ENCODE assay signal across 13 mouse cellular contexts in the genomic region with DNA sequence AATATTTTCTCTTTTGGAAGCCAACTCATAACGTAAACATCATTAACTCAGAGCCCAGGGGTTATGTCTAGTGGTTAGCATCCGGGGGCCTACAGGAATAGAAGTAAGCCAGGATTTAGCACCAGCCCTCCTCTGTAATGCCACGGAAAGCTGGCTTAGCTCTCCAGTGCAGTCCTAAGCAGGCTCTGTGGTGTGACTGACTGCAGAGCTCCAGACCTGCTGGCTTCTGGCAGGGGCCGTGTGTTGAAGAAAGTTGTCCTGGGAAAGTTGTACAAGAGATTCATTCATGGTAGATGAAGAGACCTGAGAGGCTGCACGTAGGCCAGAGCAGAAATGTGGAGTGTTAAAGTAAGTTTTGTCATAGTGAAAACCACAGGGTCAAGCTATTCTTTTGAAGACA. TPM values are rescaled to one million over a fixed set of nuclear protein-coding genes. Genes with fewer than 3 reads are reported as not detected.
A peak's percentile ranks its signal among the peaks of the same experiment; 100 is the strongest.
DNase-seq lines count a peak whose midpoint lies in the region; ATAC-seq and TF ChIP-seq lines count a peak whose summit lies in the region.
"Had no signal": no experiment of that assay in that cellular context is flagged by ENCODE, and none has a peak within 500 bp of the region (broad histone marks: within the 10 kb centered on the region; RNA-seq: fewer than 3 reads in every experiment).

No protein-coding gene starts in this region.

- no peak overlapping the region for H3K4me3 ChIP-seq in forebrain, postnatal 0 days (ENCODE audit: low read depth, low read length)
- H3K4me3 ChIP-seq in forebrain, embryonic 14.5 days (ENCODE audit: low read depth, low read length): no peak overlapping the region
- no peak overlapping the region for H3K4me3 ChIP-seq in limb, embryonic 11.5 days (ENCODE audit: low read depth, low read length)
- H3K4me3 ChIP-seq in limb, embryonic 10.5 days: no peak overlapping the region
- no peak overlapping the region for H3K4me3 ChIP-seq in embryonic facial prominence, embryonic 14.5 days (ENCODE audit: low read depth, low read length)
- no peak overlapping the region for H3K4me3 ChIP-seq in limb, embryonic 13.5 days
- H3K4me3 ChIP-seq: hindbrain, embryonic 13.5 days; layer of hippocampus, adult 2 months; midbrain, embryonic 13.5 days had no signal

- TF ChIP-seq CTCF in forebrain, postnatal 0 days (IDR thresholded peaks at IDR 0.05; ENCODE audit: low read depth): no peak

- no peaks in the 10 kb centered on the region for H3K4me1 ChIP-seq in forebrain, postnatal 0 days (ENCODE audit: insufficient read depth)
- H3K4me1 ChIP-seq in forebrain, embryonic 14.5 days (ENCODE audit: control insufficient read depth, insufficient read depth, low read length): no peaks in the 10 kb centered on the region
- no peaks in the 10 kb centered on the region for H3K4me1 ChIP-seq in limb, embryonic 11.5 days (ENCODE audit: control insufficient read depth, insufficient read depth, low read length)
- 0 out of 2 replicates have a peak, but pooled peaks cover 3% of the 10 kb centered on the region for H3K4me1 ChIP-seq in limb, embryonic 10.5 days
- peaks cover 3% of the 10 kb centered on the region; the same call in 1 of the 2 replicates for H3K4me1 ChIP-seq in embryonic facial prominence, embryonic 14.5 days (ENCODE audit: control insufficient read depth, insufficient read depth, low read length)
- H3K4me1 ChIP-seq in limb, embryonic 13.5 days: 0 out of 2 replicates have a peak, but pooled peaks cover 9% of the 10 kb centered on the region
- H3K4me1 ChIP-seq: midbrain, embryonic 13.5 days had no signal

- H3K4me2 ChIP-seq in forebrain, postnatal 0 days (ENCODE audit: low read depth): no peak overlapping the region
- H3K4me2 ChIP-seq in forebrain, embryonic 14.5 days (ENCODE audit: low read length): no peak overlapping the region
- no peak overlapping the region for H3K4me2 ChIP-seq in limb, embryonic 11.5 days (ENCODE audit: low read depth, severe bottlenecking)
- no peak overlapping the region for H3K4me2 ChIP-seq in embryonic facial prominence, embryonic 14.5 days (ENCODE audit: low read depth, low read length)
- no peak overlapping the region for H3K4me2 ChIP-seq in limb, embryonic 13.5 days (replicated peaks)
- H3K4me2 ChIP-seq: hindbrain, embryonic 13.5 days; liver, embryonic 11.5 days; midbrain, embryonic 13.5 days had no signal

- H3K27me3 ChIP-seq in forebrain, postnatal 0 days (ENCODE audit: insufficient read depth, low read length): no peaks in the 10 kb centered on the region
- H3K27me3 ChIP-seq in forebrain, embryonic 14.5 days (replicated peaks; ENCODE audit: control insufficient read depth, insufficient read depth, low read length): no peaks in the 10 kb centered on the region
- no peaks in the 10 kb centered on the region for H3K27me3 ChIP-seq in limb, embryonic 11.5 days (ENCODE audit: control insufficient read depth, insufficient read depth, low read length)
- peaks cover 7% of the 10 kb centered on the region; the same call in 1 of the 2 replicates for H3K27me3 ChIP-seq in limb, embryonic 10.5 days (ENCODE audit: low read depth, poor library complexity, severe bottlenecking)
- H3K27me3 ChIP-seq in embryonic facial prominence, embryonic 14.5 days (replicated peaks; ENCODE audit: control insufficient read depth, insufficient read depth, low read length): no peaks in the 10 kb centered on the region
- no peaks in the 10 kb centered on the region for H3K27me3 ChIP-seq in limb, embryonic 13.5 days
- H3K27me3 ChIP-seq: hindbrain, embryonic 13.5 days; midbrain, embryonic 13.5 days had no signal

- no peak overlapping the region for H3K27ac ChIP-seq in forebrain, postnatal 0 days (ENCODE audit: low read depth, low read length)
- H3K27ac ChIP-seq in forebrain, embryonic 14.5 days (ENCODE audit: low read depth, low read length): no peak overlapping the region
- no peak overlapping the region for H3K27ac ChIP-seq in limb, embryonic 11.5 days (replicated peaks; ENCODE audit: low read depth, low read length)
- H3K27ac ChIP-seq in limb, embryonic 10.5 days: no peak overlapping the region
- H3K27ac ChIP-seq in embryonic facial prominence, embryonic 14.5 days (replicated peaks; ENCODE audit: low read depth, low read length): peak overlapping the region; percentile 58
- peak overlapping the region; percentile 77; the same call in 1 of the 2 replicates for H3K27ac ChIP-seq in limb, embryonic 13.5 days
- H3K27ac ChIP-seq: hindbrain, embryonic 13.5 days; layer of hippocampus, adult 2 months; midbrain, embryonic 13.5 days had no signal

- H3K9me3 ChIP-seq in forebrain, postnatal 0 days (ENCODE audit: low read length): no peaks in the 10 kb centered on the region
- H3K9me3 ChIP-seq in forebrain, embryonic 14.5 days (replicated peaks; ENCODE audit: control insufficient read depth, low read length): no peaks in the 10 kb centered on the region
- no peaks in the 10 kb centered on the region for H3K9me3 ChIP-seq in limb, embryonic 11.5 days (ENCODE audit: control insufficient read depth, low read length)
- no peaks in the 10 kb centered on the region for H3K9me3 ChIP-seq in limb, embryonic 10.5 days (replicated peaks)
- no peaks in the 10 kb centered on the region for H3K9me3 ChIP-seq in embryonic facial prominence, embryonic 14.5 days (ENCODE audit: control insufficient read depth, low read length)
- no peaks in the 10 kb centered on the region for H3K9me3 ChIP-seq in limb, embryonic 13.5 days
- H3K9me3 ChIP-seq: hindbrain, embryonic 13.5 days; midbrain, embryonic 13.5 days had no signal

- H3K36me3 ChIP-seq in forebrain, postnatal 0 days (ENCODE audit: insufficient read depth): no peaks in the 10 kb centered on the region
- H3K36me3 ChIP-seq in forebrain, embryonic 14.5 days (ENCODE audit: control insufficient read depth, insufficient read depth, low read length): no peaks in the 10 kb centered on the region
- no peaks in the 10 kb centered on the region for H3K36me3 ChIP-seq in limb, embryonic 11.5 days (ENCODE audit: control insufficient read depth, insufficient read depth, low read length)
- no peaks in the 10 kb centered on the region for H3K36me3 ChIP-seq in limb, embryonic 10.5 days
- H3K36me3 ChIP-seq in embryonic facial prominence, embryonic 14.5 days (ENCODE audit: control insufficient read depth, insufficient read depth, low read length): no peaks in the 10 kb centered on the region
- H3K36me3 ChIP-seq in limb, embryonic 13.5 days: no peaks in the 10 kb centered on the region
- H3K36me3 ChIP-seq: hindbrain, embryonic 13.5 days; midbrain, embryonic 13.5 days had no signal

- no peak for DNase-seq in forebrain, postnatal 0 days
- DNase-seq in forebrain, embryonic 14.5 days (ENCODE audit: low spot score): no peak
- no peak for DNase-seq in limb, embryonic 11.5 days (ENCODE audit: low spot score)
- no peak for DNase-seq in limb, embryonic 10.5 days (ENCODE audit: low spot score)
- peak; percentile 67 for DNase-seq in embryonic facial prominence, embryonic 14.5 days (ENCODE audit: low spot score)
- DNase-seq in right cerebral cortex, postnatal 4 days: no peak
- no peak for DNase-seq in urinary bladder, adult 18-20 months (ENCODE audit: low spot score in 2 of 2)
- DNase-seq: thymus, postnatal 4 days had no signal

- ATAC-seq in forebrain, postnatal 0 days: peak; percentile 43; the same call in 1 of the 2 replicates
- ATAC-seq in forebrain, embryonic 14.5 days: no peak
- 0 out of 2 replicates have a peak, but pooled peaks have one; percentile 50 for ATAC-seq in limb, embryonic 11.5 days (ENCODE audit: insufficient number of reproducible peaks, low FRiP score, low TSS enrichment, low read depth)
- peak; percentile 70 for ATAC-seq in embryonic facial prominence, embryonic 14.5 days (ENCODE audit: low read depth)
- ATAC-seq in limb, embryonic 13.5 days (ENCODE audit: low FRiP score, low read depth): peak; percentile 81
- ATAC-seq: midbrain, embryonic 13.5 days had no signal

- no peak overlapping the region for H3K9ac ChIP-seq in forebrain, postnatal 0 days
- no peak overlapping the region for H3K9ac ChIP-seq in forebrain, embryonic 14.5 days (ENCODE audit: low read length)
- H3K9ac ChIP-seq in limb, embryonic 11.5 days (ENCODE audit: low read length): no peak overlapping the region
- H3K9ac ChIP-seq in embryonic facial prominence, embryonic 14.5 days (ENCODE audit: low read depth, low read length): no peak overlapping the region
- no peak overlapping the region for H3K9ac ChIP-seq in limb, embryonic 13.5 days
- H3K9ac ChIP-seq: hindbrain, embryonic 13.5 days; midbrain, embryonic 13.5 days had no signal

- 31% methylated on average over 5 of the region's 5 CpGs for WGBS in forebrain, postnatal 0 days
- 33% methylated on average over 5 of the region's 5 CpGs for WGBS in forebrain, embryonic 14.5 days
- WGBS in limb, embryonic 11.5 days: 31% methylated on average over 5 of the region's 5 CpGs
- WGBS in limb, embryonic 10.5 days: 38% methylated on average over 5 of the region's 5 CpGs
- WGBS in embryonic facial prominence, embryonic 14.5 days: 19% methylated on average over 5 of the region's 5 CpGs
- 22% methylated on average over 5 of the region's 5 CpGs for WGBS in limb, embryonic 13.5 days

RNA-seq across cellular contexts. Expression of a gene that starts 5.5 kb away (rescaled TPM):
- total RNA-seq in forebrain, postnatal 0 days (2014; rRNA removed): 26.2 and 26.6 TPM in 2 replicates
- polyA plus RNA-seq in forebrain, postnatal 0 days (2015; fragmentation: Nextera tagmentation; extraction: Ambion mirVana): 38.4 and 47.2 TPM in 2 replicates
- 13.8 and 19.1 TPM in 2 replicates for polyA plus RNA-seq in forebrain, embryonic 14.5 days (2014; fragmentation: Nextera tagmentation; extraction: Ambion mirVana)
- polyA plus RNA-seq in limb, embryonic 11.5 days (2014; fragmentation: Nextera tagmentation; extraction: Ambion mirVana): 10.0 and 11.4 TPM in 2 replicates
- 6.2 and 9.4 TPM in 2 replicates for polyA plus RNA-seq in limb, embryonic 10.5 days (2016; fragmentation: Nextera tagmentation; extraction: Ambion mirVana)
- 26.1 and 26.3 TPM in 2 replicates for polyA plus RNA-seq in embryonic facial prominence, embryonic 14.5 days (2014; fragmentation: Nextera tagmentation; extraction: Ambion mirVana)
- 21.8 and 22.5 TPM in 2 replicates for polyA plus RNA-seq in limb, embryonic 13.5 days (2015; fragmentation: Nextera tagmentation; extraction: Ambion mirVana)

RNA-seq across cellular contexts. Expression of a gene that starts 42.2 kb away (rescaled TPM):
- 2.8 and 4.4 TPM in 2 replicates for total RNA-seq in forebrain, postnatal 0 days (2014; rRNA removed)
- 3.1 and 3.9 TPM in 2 replicates for polyA plus RNA-seq in forebrain, postnatal 0 days (2015; fragmentation: Nextera tagmentation; extraction: Ambion mirVana)
- 0.84 and 1.3 TPM in 2 replicates for polyA plus RNA-seq in forebrain, embryonic 14.5 days (2014; fragmentation: Nextera tagmentation; extraction: Ambion mirVana)
- 3.8 and 4.5 TPM in 2 replicates for polyA plus RNA-seq in limb, embryonic 11.5 days (2014; fragmentation: Nextera tagmentation; extraction: Ambion mirVana)
- 1.8 and 2.3 TPM in 2 replicates for polyA plus RNA-seq in limb, embryonic 10.5 days (2016; fragmentation: Nextera tagmentation; extraction: Ambion mirVana)
- polyA plus RNA-seq in embryonic facial prominence, embryonic 14.5 days (2014; fragmentation: Nextera tagmentation; extraction: Ambion mirVana): 65.4 and 71.9 TPM in 2 replicates
- polyA plus RNA-seq in limb, embryonic 13.5 days (2015; fragmentation: Nextera tagmentation; extraction: Ambion mirVana): 51.6 and 52.9 TPM in 2 replicates

Comparison
In these comparisons a context has a peak if more than half of its experiments do, and no peak if none do; other contexts are left out.
1. H3K27ac ChIP-seq: peak in embryonic facial prominence, embryonic 14.5 days (single experiment) and limb, embryonic 13.5 days (single experiment); none in forebrain, postnatal 0 days (single experiment), forebrain, embryonic 14.5 days (single experiment), limb, embryonic 11.5 days (single experiment) and limb, embryonic 10.5 days (single experiment).